Mouse (Mus musculus): ENCODE measurements around the gene Rab7b. TPM values are rescaled to one million over a fixed set of nuclear protein-coding genes. Genes with fewer than 3 reads are reported as not detected.
A peak's percentile ranks its signal among the peaks of the same experiment; 100 is the strongest.

Gene Rab7b
- 1.6 and 2.2 TPM in 2 replicates for polyA plus RNA-seq (2012; rRNA removed)

GRCm38 (mm10) chr1:131688475-131688874 lies at the start of gene Rab7b:
Gene Rab7b (plus strand): TSS chr1:131688695.
- 43% methylated on average over 8 of the region's 8 CpGs for WGBS
- H3K27ac ChIP-seq (ENCODE audit: insufficient read depth, low read depth, low read length): no peak within 1 kb of the TSS
- no peak for TF ChIP-seq POLR2A (IDR thresholded peaks at IDR 0.05; ENCODE audit: low read depth, low read length)
- no peak for TF ChIP-seq CTCF (conservative IDR thresholded peaks at IDR 0.05; ENCODE audit: insufficient read depth, insufficient read length, low read depth, low read length)
- no peaks in the 10 kb centered on the region for H3K27me3 ChIP-seq (replicated peaks; ENCODE audit: control insufficient read depth, insufficient read depth, low read length)
- H3K4me3 ChIP-seq (ENCODE audit: insufficient read depth, low read depth, low read length): no peak within 1 kb of the TSS; the same call in 1 of the 2 replicates
- no peaks in the 10 kb centered on the region for H3K4me1 ChIP-seq (ENCODE audit: control insufficient read depth, insufficient read depth, low read length)
- peak; percentile 27 for DNase-seq
- H3K36me3 ChIP-seq (ENCODE audit: control insufficient read depth, insufficient read depth, low read length): no peaks in the 10 kb centered on the region

- 83% methylated on average over 4 of the region's 4 CpGs for WGBS
- TF ChIP-seq CTCF (conservative IDR thresholded peaks at IDR 0.05; ENCODE audit: insufficient read depth, insufficient read length, low read depth, low read length) (no peak), POLR2A (IDR thresholded peaks at IDR 0.05; ENCODE audit: low read depth, low read length) (no peak)
- Histone ChIP-seq H3K27me3 (replicated peaks; ENCODE audit: control insufficient read depth, insufficient read depth, low read length) (no peaks in the 10 kb centered on the region), H3K27ac (ENCODE audit: insufficient read depth, low read depth, low read length) (no peak overlapping the region), H3K4me1 (ENCODE audit: control insufficient read depth, insufficient read depth, low read length) (no peaks in the 10 kb centered on the region), H3K4me3 (ENCODE audit: insufficient read depth, low read depth, low read length) (no peak overlapping the region), H3K36me3 (ENCODE audit: control insufficient read depth, insufficient read depth, low read length) (no peaks in the 10 kb centered on the region)
- no peak for DNase-seq
Measured at GRCm38 (mm10) chr1:131640062-131640461, 48.4 kb upstream of the Rab7b start.

GRCm38 (mm10) chr1:131641565-131641964 lies 46.9 kb upstream of the Rab7b start:
- no peaks in the 10 kb centered on the region for H3K4me1 ChIP-seq (ENCODE audit: control insufficient read depth, insufficient read depth, low read length)
- DNase-seq: no peak
- no peaks in the 10 kb centered on the region for H3K36me3 ChIP-seq (ENCODE audit: control insufficient read depth, insufficient read depth, low read length)
- no peak overlapping the region for H3K27ac ChIP-seq (ENCODE audit: insufficient read depth, low read depth, low read length)
- TF ChIP-seq CTCF (conservative IDR thresholded peaks at IDR 0.05; ENCODE audit: insufficient read depth, insufficient read length, low read depth, low read length) (no peak), POLR2A (IDR thresholded peaks at IDR 0.05; ENCODE audit: low read depth, low read length) (no peak)
- H3K27me3 ChIP-seq (replicated peaks; ENCODE audit: control insufficient read depth, insufficient read depth, low read length): no peaks in the 10 kb centered on the region
- WGBS: 94% methylated on average over 13 of the region's 13 CpGs
- H3K4me3 ChIP-seq (ENCODE audit: insufficient read depth, low read depth, low read length): no peak overlapping the region

- DNase-seq: no peak
- H3K27ac ChIP-seq (ENCODE audit: insufficient read depth, low read depth, low read length): no peak overlapping the region
- no peaks in the 10 kb centered on the region for H3K27me3 ChIP-seq (replicated peaks; ENCODE audit: control insufficient read depth, insufficient read depth, low read length)
- no peaks in the 10 kb centered on the region for H3K4me1 ChIP-seq (ENCODE audit: control insufficient read depth, insufficient read depth, low read length)
- 89% methylated on average over 2 of the region's 2 CpGs for WGBS
- H3K4me3 ChIP-seq (ENCODE audit: insufficient read depth, low read depth, low read length): no peak overlapping the region
- no peak for TF ChIP-seq CTCF (conservative IDR thresholded peaks at IDR 0.05; ENCODE audit: insufficient read depth, insufficient read length, low read depth, low read length)
- TF ChIP-seq POLR2A (IDR thresholded peaks at IDR 0.05; ENCODE audit: low read depth, low read length): no peak
- H3K36me3 ChIP-seq (ENCODE audit: control insufficient read depth, insufficient read depth, low read length): no peaks in the 10 kb centered on the region
Measured at GRCm38 (mm10) chr1:131642251-131642650, 46.2 kb upstream of the Rab7b start.

- WGBS: 75% methylated on average over 12 of the region's 12 CpGs
- no peaks in the 10 kb centered on the region for H3K4me1 ChIP-seq (ENCODE audit: control insufficient read depth, insufficient read depth, low read length)
Measured at GRCm38 (mm10) chr1:131652670-131653443, 35.6 kb upstream of the Rab7b start.

GRCm38 (mm10) chr1:131655601-131656000 lies 32.9 kb upstream of the Rab7b start:
- TF ChIP-seq POLR2A (IDR thresholded peaks at IDR 0.05; ENCODE audit: low read depth, low read length): no peak
- TF ChIP-seq CTCF (conservative IDR thresholded peaks at IDR 0.05; ENCODE audit: insufficient read depth, insufficient read length, low read depth, low read length): no peak
- 87% methylated on average over 6 of the region's 6 CpGs for WGBS

More at GRCm38 (mm10) chr1:131652670-131653443, 35.6 kb upstream of the Rab7b start:
- no peak overlapping the region for H3K27ac ChIP-seq (ENCODE audit: insufficient read depth, low read depth, low read length)
- no peak overlapping the region for H3K4me3 ChIP-seq (ENCODE audit: insufficient read depth, low read depth, low read length)
- no peaks in the 10 kb centered on the region for H3K36me3 ChIP-seq (ENCODE audit: control insufficient read depth, insufficient read depth, low read length)
- H3K27me3 ChIP-seq (replicated peaks; ENCODE audit: control insufficient read depth, insufficient read depth, low read length): no peaks in the 10 kb centered on the region
- TF ChIP-seq CTCF (conservative IDR thresholded peaks at IDR 0.05; ENCODE audit: insufficient read depth, insufficient read length, low read depth, low read length) (no peak), POLR2A (IDR thresholded peaks at IDR 0.05; ENCODE audit: low read depth, low read length) (no peak)
- DNase-seq: no peak

GRCm38 (mm10) chr1:131657945-131658354 lies 30.5 kb upstream of the Rab7b start:
- DNase-seq: peak; percentile 92
- H3K27ac ChIP-seq (ENCODE audit: insufficient read depth, low read depth, low read length): no peak overlapping the region
- TF ChIP-seq CTCF (conservative IDR thresholded peaks at IDR 0.05; ENCODE audit: insufficient read depth, insufficient read length, low read depth, low read length) (peak; percentile 98), POLR2A (IDR thresholded peaks at IDR 0.05; ENCODE audit: low read depth, low read length) (no peak)
- H3K4me1 ChIP-seq (ENCODE audit: control insufficient read depth, insufficient read depth, low read length): no peaks in the 10 kb centered on the region
- H3K36me3 ChIP-seq (ENCODE audit: control insufficient read depth, insufficient read depth, low read length): no peaks in the 10 kb centered on the region
- no peaks in the 10 kb centered on the region for H3K27me3 ChIP-seq (replicated peaks; ENCODE audit: control insufficient read depth, insufficient read depth, low read length)
- WGBS: 1% methylated on average over 11 of the region's 11 CpGs
- no peak overlapping the region for H3K4me3 ChIP-seq (ENCODE audit: insufficient read depth, low read depth, low read length)

More at GRCm38 (mm10) chr1:131655601-131656000, 32.9 kb upstream of the Rab7b start:
- H3K4me1 ChIP-seq (ENCODE audit: control insufficient read depth, insufficient read depth, low read length): no peaks in the 10 kb centered on the region
- H3K36me3 ChIP-seq (ENCODE audit: control insufficient read depth, insufficient read depth, low read length): no peaks in the 10 kb centered on the region
- no peak for DNase-seq
- no peak overlapping the region for H3K4me3 ChIP-seq (ENCODE audit: insufficient read depth, low read depth, low read length)
- no peak overlapping the region for H3K27ac ChIP-seq (ENCODE audit: insufficient read depth, low read depth, low read length)
- H3K27me3 ChIP-seq (replicated peaks; ENCODE audit: control insufficient read depth, insufficient read depth, low read length): no peaks in the 10 kb centered on the region

Data from kidney, adult 2 months (tissue).